Mouse (Mus musculus) kidney, adult 2 months (tissue): ENCODE results near the gene Lrrc58. TPM values are rescaled to one million over a fixed set of nuclear protein-coding genes. Genes with fewer than 3 reads are reported as not detected.
A peak's percentile ranks its signal among the peaks of the same experiment; 100 is the strongest.

Source experiments
- DNase-seq: peaks from one replicate; pipeline ENCODE4 v3.0.0; 2021
- H3K27ac ChIP-seq: fragments of 200-500 bp; 2 replicates; pipeline ENCODE4 v1.5.1; 2012; ENCODE audit warnings: low read depth, low read length, control low read depth, inconsistent platforms; ENCODE audit not compliant: insufficient read depth
- H3K27me3 ChIP-seq: fragments of 200-500 bp; replicated peaks from 2 replicates; pipeline ENCODE4 v1.6.1; 2012; ENCODE audit warnings: mild to moderate bottlenecking, moderate library complexity, low read length, inconsistent platforms; ENCODE audit not compliant: control insufficient read depth, insufficient read depth
- H3K36me3 ChIP-seq: fragments of 200-500 bp; 2 replicates; pipeline ENCODE4 v1.6.1; 2012; ENCODE audit warnings: mild to moderate bottlenecking, moderate library complexity, low read length, inconsistent platforms; ENCODE audit not compliant: control insufficient read depth, insufficient read depth
- H3K4me1 ChIP-seq: fragments of 200-500 bp; 2 replicates; pipeline ENCODE4 v1.6.1; 2011; ENCODE audit warnings: low read length; ENCODE audit not compliant: control insufficient read depth, insufficient read depth
- H3K4me3 ChIP-seq: fragments of 200-500 bp; 2 replicates; pipeline ENCODE4 v1.5.1; 2011; ENCODE audit warnings: mild to moderate bottlenecking, low read depth, low read length, control low read depth; ENCODE audit not compliant: insufficient read depth
- CTCF ChIP-seq: fragments of 200-500 bp; conservative IDR thresholded peaks from 2 replicates; pipeline ENCODE4 v1.5.1; 2011; ENCODE audit warnings: low read depth, mild to moderate bottlenecking, control low read depth, low read length, moderate library complexity, mixed read lengths; ENCODE audit not compliant: insufficient read depth, insufficient read length
- POLR2A ChIP-seq: fragments of 200-500 bp; IDR thresholded peaks from one replicate; pipeline ENCODE4 v1.6.1; 2011; ENCODE audit warnings: low read depth, low read length, control low read depth
- WGBS: fragments of 180-500 bp; shearing (Covaris S2); methylation state at CpG from one replicate; pipeline ENCODE4 v1.1.7; 2018; 5-methylcytosine and 5-hydroxymethylcytosine counted together
- polyA plus RNA-seq: library from polyadenylated mRNA; depleted of rRNA; stranded (reverse); fragments of >200 nt; gene quantifications from 2 replicates; pipeline ENCODE4 v1.2.3, GENCODE M21; 2012

Gene Lrrc58
- polyA plus RNA-seq, 1 experiment = 25.9 TPM

- WGBS = 77% methylated on average over 8 of the region's 8 CpGs
- no peak for DNase-seq
- H3K4me3 ChIP-seq = no peak overlapping the region
- peak overlapping the region; percentile 96; the same call in 1 of the 2 replicates for H3K27ac ChIP-seq
- H3K36me3 ChIP-seq = no peaks in the 10 kb centered on the region
- TF ChIP-seq CTCF (no peak), POLR2A (no peak)
- H3K4me1 ChIP-seq = peaks cover 19% of the 10 kb centered on the region
- no peaks in the 10 kb centered on the region for H3K27me3 ChIP-seq
Measured at GRCm38 (mm10) chr16:37855583-37855982, 12.6 kb upstream of the Lrrc58 start.

GRCm38 (mm10) chr16:37856327-37856726 lies 11.9 kb upstream of the Lrrc58 start:
- no peak overlapping the region for H3K4me3 ChIP-seq
- H3K4me1 ChIP-seq = peaks cover 19% of the 10 kb centered on the region
- H3K36me3 ChIP-seq = no peaks in the 10 kb centered on the region
- peak; percentile 76 for DNase-seq
- 35% methylated on average over 3 of the region's 3 CpGs for WGBS
- no peak for TF ChIP-seq CTCF
- TF ChIP-seq POLR2A = no peak
- H3K27me3 ChIP-seq = no peaks in the 10 kb centered on the region
- H3K27ac ChIP-seq = peak overlapping the region; percentile 96

GRCm38 (mm10) chr16:37857495-37857894 lies 10.7 kb upstream of the Lrrc58 start:
- peak overlapping the region; percentile 98 for H3K27ac ChIP-seq
- H3K36me3 ChIP-seq = no peaks in the 10 kb centered on the region
- H3K4me3 ChIP-seq = no peak overlapping the region
- 57% methylated on average over 8 of the region's 8 CpGs for WGBS
- no peaks in the 10 kb centered on the region for H3K27me3 ChIP-seq
- peaks cover 19% of the 10 kb centered on the region for H3K4me1 ChIP-seq
- peak; percentile 92 for DNase-seq
- TF ChIP-seq CTCF (no peak), POLR2A (no peak)

GRCm38 (mm10) chr16:37860213-37860612 lies 8.0 kb upstream of the Lrrc58 start:
- Histone ChIP-seq H3K27me3 (no peaks in the 10 kb centered on the region), H3K27ac (no peak overlapping the region), H3K4me1 (peaks cover 13% of the 10 kb centered on the region), H3K36me3 (no peaks in the 10 kb centered on the region), H3K4me3 (no peak overlapping the region)
- DNase-seq = peak; percentile 54
- TF ChIP-seq CTCF (no peak), POLR2A (no peak)
- WGBS = 42% methylated on average over 7 of the region's 7 CpGs

GRCm38 (mm10) chr16:37861029-37861428 lies 7.2 kb upstream of the Lrrc58 start, which contains the start of gene Gm36028:
Gm36028 (minus strand) TSS chr16:37861146.
- Histone ChIP-seq H3K36me3 (no peaks in the 10 kb centered on the region), H3K27ac (no peak within 1 kb of the TSS), H3K27me3 (no peaks in the 10 kb centered on the region), H3K4me3 (no peak within 1 kb of the TSS), H3K4me1 (peaks cover 8% of the 10 kb centered on the region)
- no peak for DNase-seq
- WGBS = 90% methylated on average over 7 of the region's 7 CpGs
- TF ChIP-seq POLR2A = no peak

- TF ChIP-seq POLR2A (no peak), CTCF (no peak)
- Histone ChIP-seq H3K27me3 (no peaks in the 10 kb centered on the region), H3K4me1 (peaks cover 4% of the 10 kb centered on the region; the same call in 1 of the 2 replicates), H3K4me3 (no peak overlapping the region), H3K36me3 (no peaks in the 10 kb centered on the region), H3K27ac (no peak overlapping the region)
- WGBS = 86% methylated on average over 3 of the region's 3 CpGs
- no peak for DNase-seq
Measured at GRCm38 (mm10) chr16:37863876-37864275, 4.3 kb upstream of the Lrrc58 start.

- TF ChIP-seq CTCF (no peak), POLR2A (no peak)
- WGBS = 83% methylated on average over 9 of the region's 9 CpGs
Measured at GRCm38 (mm10) chr16:37865841-37866240, 2.3 kb upstream of the Lrrc58 start.

More at GRCm38 (mm10) chr16:37865841-37866240, 2.3 kb upstream of the Lrrc58 start:
- DNase-seq = no peak
- H3K36me3 ChIP-seq = no peaks in the 10 kb centered on the region; the same call in 1 of the 2 replicates
- no peak overlapping the region for H3K4me3 ChIP-seq
- peaks cover 13% of the 10 kb centered on the region; the same call in 1 of the 2 replicates for H3K4me1 ChIP-seq
- H3K27me3 ChIP-seq = no peaks in the 10 kb centered on the region
- H3K27ac ChIP-seq = no peak overlapping the region
